Mouse (Mus musculus) limb, embryonic 15.5 days (tissue): ENCODE measurements around the gene Smad6. TPM values are rescaled to one million over a fixed set of nuclear protein-coding genes. Genes with fewer than 3 reads are reported as not detected.

ENCODE experiments used
- ATAC-seq: fragments of 200-750 bp; cut with Nextera tagmentation; 2 replicates; pipeline ENCODE4 v1.8.0; 2017; ENCODE audit warnings: low read depth, moderate TSS enrichment; ENCODE audit not compliant: insufficient number of reproducible peaks, low FRiP score, low TSS enrichment
- H3K27ac ChIP-seq: fragments of 300-500 bp; sonication (generic); 2 replicates; pipeline ENCODE4 v1.5.1; 2015; ENCODE audit warnings: moderate library complexity, mild to moderate bottlenecking, inconsistent platforms
- H3K27me3 ChIP-seq: fragments of 300-500 bp; sonication (generic); 2 replicates; pipeline ENCODE4 v1.6.1; 2015; ENCODE audit warnings: inconsistent platforms
- H3K36me3 ChIP-seq: fragments of 300-500 bp; sonication (generic); 2 replicates; pipeline ENCODE4 v1.6.1; 2015; ENCODE audit warnings: inconsistent platforms
- H3K4me1 ChIP-seq: fragments of 300-500 bp; sonication (generic); 2 replicates; pipeline ENCODE4 v1.6.1; 2015; ENCODE audit warnings: inconsistent platforms
- H3K4me2 ChIP-seq: fragments of 300-500 bp; sonication (generic); 2 replicates; pipeline ENCODE4 v1.6.1; 2015; ENCODE audit warnings: mild to moderate bottlenecking, inconsistent platforms
- H3K4me3 ChIP-seq: fragments of 300-500 bp; sonication (generic); 2 replicates; pipeline ENCODE4 v1.5.1; 2015; ENCODE audit warnings: mild to moderate bottlenecking, inconsistent platforms
- H3K9ac ChIP-seq: fragments of 300-500 bp; sonication (generic); 2 replicates; pipeline ENCODE4 v1.6.1; 2015; ENCODE audit warnings: inconsistent platforms
- H3K9me3 ChIP-seq: fragments of 300-500 bp; sonication (generic); 2 replicates; pipeline ENCODE4 v1.6.1; 2016; ENCODE audit warnings: inconsistent platforms
- WGBS: fragments of 180-500 bp; shearing (Covaris S2); methylation state at CpG from one replicate; pipeline ENCODE4 v1.1.7; 2015; 5-methylcytosine and 5-hydroxymethylcytosine counted together
- polyA plus RNA-seq: library from polyadenylated mRNA; unstranded; fragments of >200 nt; fragmentation: Nextera tagmentation; extraction: Ambion mirVana; gene quantifications from 2 replicates; pipeline ENCODE4 v1.2.1, GENCODE M21; 2015

Smad6 gene
- polyA plus RNA-seq, 1 experiment from 2014 or later = 9.4 TPM

- Histone ChIP-seq H3K4me3 (peak overlapping the region; percentile 39), H3K4me2 (peak overlapping the region; percentile 64), H3K27me3 (no peaks in the 10 kb centered on the region), H3K9ac (no peak overlapping the region), H3K27ac (peak overlapping the region; percentile 40), H3K9me3 (no peaks in the 10 kb centered on the region), H3K36me3 (no peaks in the 10 kb centered on the region), H3K4me1 (peaks cover 24% of the 10 kb centered on the region)
- 11% methylated on average over 32 of the region's 32 CpGs for WGBS
- ATAC-seq = no peak
Measured at GRCm38 (mm10) chr9:64049471-64050380, 27.9 kb upstream of the Smad6 start.

GRCm38 (mm10) chr9:64045117-64045890, 23.4 kb upstream of the Smad6 start:
- 20% methylated on average over 14 of the region's 14 CpGs for WGBS
- no peak overlapping the region for H3K9ac ChIP-seq

GRCm38 (mm10) chr9:64044343-64044742, 22.5 kb upstream of the Smad6 start:
- Histone ChIP-seq H3K9me3 (no peaks in the 10 kb centered on the region), H3K27me3 (no peaks in the 10 kb centered on the region), H3K4me3 (no peak overlapping the region), H3K4me1 (peaks cover 13% of the 10 kb centered on the region), H3K36me3 (no peaks in the 10 kb centered on the region), H3K4me2 (no peak overlapping the region), H3K9ac (no peak overlapping the region), H3K27ac (no peak overlapping the region)
- no peak for ATAC-seq
- WGBS = 74% methylated on average over 8 of the region's 8 CpGs

More at GRCm38 (mm10) chr9:64045117-64045890, 23.4 kb upstream of the Smad6 start:
- H3K27ac ChIP-seq = no peak overlapping the region
- H3K36me3 ChIP-seq = no peaks in the 10 kb centered on the region
- H3K9me3 ChIP-seq = no peaks in the 10 kb centered on the region
- peaks cover 23% of the 10 kb centered on the region for H3K4me1 ChIP-seq
- no peak overlapping the region for H3K4me2 ChIP-seq
- no peaks in the 10 kb centered on the region for H3K27me3 ChIP-seq
- no peak for ATAC-seq
- no peak overlapping the region for H3K4me3 ChIP-seq

GRCm38 (mm10) chr9:64042911-64043310, 21.1 kb upstream of the Smad6 start:
- no peaks in the 10 kb centered on the region for H3K9me3 ChIP-seq
- no peak overlapping the region for H3K4me2 ChIP-seq
- no peaks in the 10 kb centered on the region for H3K27me3 ChIP-seq
- no peak for ATAC-seq
- 58% methylated on average over 4 of the region's 4 CpGs for WGBS
- H3K4me1 ChIP-seq = peaks cover 13% of the 10 kb centered on the region
- no peak overlapping the region for H3K27ac ChIP-seq
- H3K36me3 ChIP-seq = no peaks in the 10 kb centered on the region
- no peak overlapping the region for H3K4me3 ChIP-seq
- no peak overlapping the region for H3K9ac ChIP-seq

DNA sequence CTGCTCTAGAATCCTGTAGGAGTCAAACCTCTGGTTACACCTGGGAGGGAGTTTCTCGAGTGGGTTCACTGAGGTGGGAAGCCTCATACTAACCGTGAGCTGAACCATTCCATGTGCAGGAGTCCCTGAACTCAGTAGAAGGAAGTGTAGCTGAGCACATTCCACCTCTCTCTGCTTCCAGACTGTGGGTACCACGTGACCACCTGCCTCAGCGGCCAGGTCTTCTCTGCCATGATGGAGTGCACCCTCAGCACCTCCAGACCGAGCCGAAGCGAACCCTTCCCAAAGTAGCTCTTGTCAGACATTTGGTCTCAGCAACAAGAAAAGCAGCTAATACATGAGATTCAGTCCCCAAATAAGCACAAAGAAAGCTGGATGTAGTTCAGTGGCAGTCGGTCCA, 20.4 kb upstream of the Smad6 start:
- H3K4me2 ChIP-seq = no peak overlapping the region
- no peak overlapping the region for H3K9ac ChIP-seq
- peaks cover 13% of the 10 kb centered on the region for H3K4me1 ChIP-seq
- 83% methylated on average over 8 of the region's 8 CpGs for WGBS
- H3K9me3 ChIP-seq = no peaks in the 10 kb centered on the region
- H3K36me3 ChIP-seq = no peaks in the 10 kb centered on the region
- no peaks in the 10 kb centered on the region for H3K27me3 ChIP-seq
- no peak for ATAC-seq
- H3K4me3 ChIP-seq = no peak overlapping the region
- H3K27ac ChIP-seq = no peak overlapping the region

DNA sequence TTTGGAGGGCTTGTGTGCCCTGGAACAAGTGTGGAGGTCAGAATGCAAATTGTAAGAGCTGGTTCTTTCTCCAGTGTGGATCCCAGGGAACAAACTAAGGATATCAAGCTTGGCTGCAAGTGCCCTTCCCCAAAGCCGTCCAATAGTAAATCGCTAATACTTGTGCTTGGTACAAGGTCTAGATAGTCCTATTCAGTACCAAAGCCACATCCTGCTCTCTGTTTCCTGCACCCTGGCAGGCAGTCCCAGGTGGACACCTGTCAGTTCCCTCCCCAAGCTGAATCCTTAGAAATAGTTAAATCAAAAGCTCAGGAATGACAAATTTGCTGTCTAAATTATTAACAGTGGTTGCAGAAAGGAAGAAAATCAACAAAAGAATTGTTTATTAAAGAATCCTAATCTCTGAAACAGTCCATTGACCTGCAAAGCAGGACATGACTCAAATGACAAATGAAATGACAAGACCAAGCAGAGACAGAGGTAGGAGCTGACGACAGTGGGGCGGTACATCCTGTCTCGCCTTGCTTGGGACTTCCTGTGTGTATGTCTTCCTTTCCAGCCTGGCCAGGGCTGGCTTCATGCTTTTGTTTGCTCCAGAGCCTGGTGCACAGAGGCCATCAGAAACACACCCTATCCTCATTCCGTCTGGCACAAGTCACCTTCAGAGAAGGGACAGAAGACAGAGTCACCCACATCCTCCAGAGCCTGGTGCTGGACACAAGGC, 8.2 kb upstream of the Smad6 start:
- Histone ChIP-seq H3K4me2 (no peak overlapping the region), H3K36me3 (no peaks in the 10 kb centered on the region), H3K4me3 (no peak overlapping the region), H3K27me3 (no peaks in the 10 kb centered on the region), H3K9me3 (no peaks in the 10 kb centered on the region), H3K4me1 (no peaks in the 10 kb centered on the region), H3K9ac (no peak overlapping the region), H3K27ac (no peak overlapping the region)
- ATAC-seq = no peak
- 87% methylated on average over 6 of the region's 6 CpGs for WGBS

GRCm38 (mm10) chr9:64025565-64025964, 3.7 kb upstream of the Smad6 start:
- Histone ChIP-seq H3K4me2 (no peak overlapping the region), H3K4me3 (no peak overlapping the region), H3K9me3 (no peaks in the 10 kb centered on the region), H3K9ac (no peak overlapping the region), H3K27ac (no peak overlapping the region), H3K27me3 (no peaks in the 10 kb centered on the region), H3K36me3 (no peaks in the 10 kb centered on the region), H3K4me1 (peaks cover 14% of the 10 kb centered on the region)
- 6% methylated on average over 3 of the region's 3 CpGs for WGBS
- ATAC-seq = no peak

DNA sequence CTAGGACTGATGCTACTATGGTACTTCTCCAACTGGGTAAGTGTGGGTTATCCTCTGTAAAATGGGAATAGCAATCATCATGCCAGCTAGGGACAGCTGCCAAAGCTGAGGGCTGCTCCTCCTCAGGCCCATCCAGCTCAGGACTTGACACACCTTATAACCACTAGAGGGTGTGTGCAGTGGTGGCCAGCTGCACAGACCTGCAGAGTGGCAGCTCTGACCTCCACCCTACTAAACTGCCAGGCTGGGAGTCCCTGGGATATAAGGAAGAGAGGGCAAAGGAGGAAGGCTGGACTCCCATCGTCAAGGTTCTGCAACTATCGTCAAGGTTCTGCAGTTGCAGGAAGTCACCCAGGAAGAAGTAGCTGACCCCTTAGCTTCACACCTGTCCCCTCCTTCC, 3.1 kb upstream of the Smad6 start:
- no peak overlapping the region for H3K9ac ChIP-seq
- no peaks in the 10 kb centered on the region for H3K9me3 ChIP-seq
- no peaks in the 10 kb centered on the region for H3K27me3 ChIP-seq
- ATAC-seq = no peak
- WGBS = 32% methylated on average over 2 of the region's 2 CpGs
- H3K27ac ChIP-seq = no peak overlapping the region
- no peak overlapping the region for H3K4me3 ChIP-seq
- peaks cover 14% of the 10 kb centered on the region for H3K4me1 ChIP-seq
- H3K36me3 ChIP-seq = no peaks in the 10 kb centered on the region
- no peak overlapping the region for H3K4me2 ChIP-seq

- Histone ChIP-seq H3K36me3 (no peaks in the 10 kb centered on the region), H3K4me2 (peak overlapping the region; percentile 95), H3K27ac (peak overlapping the region; percentile 96), H3K4me1 (peaks cover 33% of the 10 kb centered on the region), H3K9ac (peak overlapping the region; percentile 39), H3K4me3 (peak overlapping the region; percentile 62), H3K27me3 (no peaks in the 10 kb centered on the region), H3K9me3 (no peaks in the 10 kb centered on the region)
- under 1% methylated on average over 43 of the region's 54 CpGs for WGBS
- ATAC-seq = peak; percentile 79
Measured at GRCm38 (mm10) chr9:64022562-64023366, 905 bp upstream of the Smad6 start.

DNA sequence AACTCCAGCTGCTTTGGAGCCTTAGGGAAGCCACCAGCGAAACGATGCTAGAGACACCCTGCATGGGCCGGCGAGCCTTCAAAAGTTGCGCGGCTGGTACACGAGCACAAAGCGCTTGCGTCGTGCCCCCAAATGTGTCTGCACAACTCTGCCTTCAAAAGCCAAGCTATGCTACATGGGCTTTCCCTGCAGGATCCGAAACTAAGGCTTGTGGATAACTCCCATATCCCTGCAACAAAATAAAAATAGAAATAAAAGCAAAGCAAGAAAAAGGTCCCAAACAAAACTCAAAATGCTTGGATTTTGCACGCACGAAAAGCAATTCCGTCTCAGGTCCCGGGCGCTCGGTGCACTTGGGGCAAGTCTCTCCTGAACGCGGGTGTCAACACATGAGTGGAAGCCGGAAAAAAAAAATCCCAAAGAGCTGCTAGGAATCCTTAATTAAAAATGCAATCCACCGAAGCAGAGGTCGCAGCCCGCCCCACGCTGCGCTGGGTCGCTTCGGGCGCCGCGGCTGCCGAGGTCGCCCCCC, 474 bp downstream of the Smad6 start:
- Histone ChIP-seq H3K36me3 (no peaks in the 10 kb centered on the region), H3K27me3 (no peaks in the 10 kb centered on the region), H3K27ac (peak overlapping the region; percentile 96), H3K9me3 (no peaks in the 10 kb centered on the region), H3K4me3 (peak overlapping the region; percentile 62), H3K9ac (peak overlapping the region; percentile 95), H3K4me1 (peaks cover 47% of the 10 kb centered on the region), H3K4me2 (peak overlapping the region; percentile 95)
- WGBS = under 1% methylated on average over 28 of the region's 32 CpGs
- no peak for ATAC-seq
